Mouse (Mus musculus): ENCODE measurements at regions not wholly inside any gene's neighbourhood (a gene's known extent, or its start where the extent isn't known, plus 50 kb on each side); places are given as distances from the start of the nearest gene placed in this dataset.

GRCm38 (mm10) chr13:30039791-30040190 is 53.9 kb upstream of the E2f3 start:
- Histone ChIP-seq H3K27ac (replicated peaks; ENCODE audit: low read depth, low read length) (no peak overlapping the region), H3K9me3 (ENCODE audit: control insufficient read depth, low read length) (no peaks in the 10 kb centered on the region), H3K4me1 (ENCODE audit: control insufficient read depth, insufficient read depth, low read length) (no peaks in the 10 kb centered on the region), H3K4me2 (ENCODE audit: low read depth, low read length) (no peak overlapping the region), H3K9ac (ENCODE audit: low read depth, low read length) (no peak overlapping the region), H3K27me3 (replicated peaks; ENCODE audit: control insufficient read depth, insufficient read depth, low read length) (no peaks in the 10 kb centered on the region), H3K36me3 (ENCODE audit: control insufficient read depth, insufficient read depth, low read length) (no peaks in the 10 kb centered on the region), H3K4me3 (ENCODE audit: low read depth, low read length) (no peak overlapping the region)
- WGBS, result 84% methylated on average over 2 of the region's 2 CpGs
- DNase-seq (ENCODE audit: low spot score) (no peak), ATAC-seq (ENCODE audit: low read depth) (no peak)

GRCm38 (mm10) chr13:30036561-30036960 is 50.7 kb upstream of the E2f3 start:
- Histone ChIP-seq H3K27ac (replicated peaks; ENCODE audit: low read depth, low read length) (no peak overlapping the region), H3K9ac (ENCODE audit: low read depth, low read length) (no peak overlapping the region), H3K27me3 (replicated peaks; ENCODE audit: control insufficient read depth, insufficient read depth, low read length) (no peaks in the 10 kb centered on the region), H3K36me3 (ENCODE audit: control insufficient read depth, insufficient read depth, low read length) (no peaks in the 10 kb centered on the region), H3K9me3 (ENCODE audit: control insufficient read depth, low read length) (no peaks in the 10 kb centered on the region), H3K4me3 (ENCODE audit: low read depth, low read length) (no peak overlapping the region), H3K4me2 (ENCODE audit: low read depth, low read length) (no peak overlapping the region), H3K4me1 (ENCODE audit: control insufficient read depth, insufficient read depth, low read length) (no peaks in the 10 kb centered on the region)
- ATAC-seq (ENCODE audit: low read depth) (no peak), DNase-seq (ENCODE audit: low spot score) (no peak)
- WGBS, result 69% methylated on average over 8 of the region's 8 CpGs

- Histone ChIP-seq H3K9ac (ENCODE audit: low read depth, low read length) (no peak overlapping the region), H3K9me3 (ENCODE audit: control insufficient read depth, low read length) (no peaks in the 10 kb centered on the region), H3K4me1 (ENCODE audit: control insufficient read depth, insufficient read depth, low read length) (no peaks in the 10 kb centered on the region), H3K4me3 (ENCODE audit: low read depth, low read length) (no peak overlapping the region), H3K36me3 (ENCODE audit: control insufficient read depth, insufficient read depth, low read length) (no peaks in the 10 kb centered on the region), H3K27me3 (replicated peaks; ENCODE audit: control insufficient read depth, insufficient read depth, low read length) (no peaks in the 10 kb centered on the region), H3K27ac (replicated peaks; ENCODE audit: low read depth, low read length) (no peak overlapping the region), H3K4me2 (ENCODE audit: low read depth, low read length) (no peak overlapping the region)
- WGBS, result 80% methylated on average over 3 of the region's 3 CpGs
- no peak for ATAC-seq (ENCODE audit: low read depth)
- DNase-seq (ENCODE audit: low spot score), result no peak
Measured at GRCm38 (mm10) chr13:30036071-30036470, 50.2 kb upstream of the E2f3 start.
